Mouse (Mus musculus) CH12.LX (cell line): Measurements from ENCODE around the gene Pcdh11x.
"Not testable (repeated sequence)": the region's sequence is repeated elsewhere in the genome, so short reads cannot be mapped to it uniquely, and the experiment has no call there.

ENCODE experiments used
- HCFC1 ChIP-seq: IDR thresholded peaks from 2 replicates; pipeline ENCODE4 v1.6.1; 2012; ENCODE audit warnings: low read depth, mild to moderate bottlenecking, inconsistent platforms, low read length, improper control_type of control experiment
- JUN ChIP-seq: IDR thresholded peaks from 2 replicates; pipeline ENCODE4 v1.6.1; 2011; ENCODE audit warnings: low read depth, mild to moderate bottlenecking, low read length, improper control_type of control experiment, moderate library complexity; ENCODE audit not compliant: insufficient read depth
- MAFK ChIP-seq: IDR thresholded peaks from 2 replicates; pipeline ENCODE4 v1.6.1; 2011; ENCODE audit warnings: low read length, improper control_type of control experiment; ENCODE audit not compliant: insufficient replicate concordance
- MAX ChIP-seq: IDR thresholded peaks from 2 replicates; pipeline ENCODE4 v1.6.1; 2011; ENCODE audit warnings: low read length, improper control_type of control experiment
- POLR2AphosphoS2 ChIP-seq: IDR thresholded peaks from 2 replicates; pipeline ENCODE4 v1.6.1; 2011; ENCODE audit warnings: low read depth, low read length, improper control_type of control experiment
- TBP ChIP-seq: conservative IDR thresholded peaks from 2 replicates; pipeline ENCODE4 v1.6.1; 2011; ENCODE audit warnings: low read depth, low read length, improper control_type of control experiment

- not testable (repeated sequence) for TF ChIP-seq MAX, POLR2AphosphoS2, TBP, JUN, MAFK, HCFC1
Observed at GRCm38 (mm10) chrX:120670236-120670635, 380.2 kb downstream of the Pcdh11x start.
